Mouse (Mus musculus): Measurements from ENCODE around the gene Rel.

DNA sequence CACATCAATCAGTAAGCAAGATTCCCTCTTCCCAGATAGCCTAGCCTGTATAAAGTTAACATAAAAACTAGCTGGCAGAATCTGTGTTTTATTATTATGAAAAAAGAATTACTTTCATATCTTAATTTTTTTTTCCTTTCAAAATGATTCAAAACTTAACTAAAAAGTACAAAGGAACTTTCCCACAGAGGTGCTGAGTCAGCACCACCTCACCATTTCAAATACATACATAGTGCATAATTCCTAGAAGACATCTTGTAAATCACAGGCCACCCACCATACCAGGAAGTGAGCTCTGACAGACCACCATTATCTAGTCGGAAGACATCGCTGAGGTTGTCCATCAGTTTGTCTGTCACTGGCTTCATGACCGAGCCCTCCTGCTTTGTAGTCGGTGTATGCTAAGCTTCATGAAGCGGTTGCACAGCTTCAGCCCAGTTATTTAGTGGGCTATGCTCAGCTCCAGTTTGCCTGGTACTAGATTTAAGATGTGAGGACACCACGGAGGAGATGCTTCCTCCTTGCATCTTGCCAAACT lies 36.0 kb downstream of the Rel start:
- no peak for TF ChIP-seq EP300 (optimal IDR thresholded peaks at IDR 0.05)
- no peak for TF ChIP-seq CTCF (IDR thresholded peaks at IDR 0.05; ENCODE audit: low read depth)

All from stomach, postnatal 0 days (tissue).